Mouse (Mus musculus): ENCODE results near the gene Isl2. TPM values are rescaled to one million over a fixed set of nuclear protein-coding genes. Genes with fewer than 3 reads are reported as not detected.

Isl2 gene
- polyA plus RNA-seq, 1 experiment from 2014 or later, result not detected

DNA sequence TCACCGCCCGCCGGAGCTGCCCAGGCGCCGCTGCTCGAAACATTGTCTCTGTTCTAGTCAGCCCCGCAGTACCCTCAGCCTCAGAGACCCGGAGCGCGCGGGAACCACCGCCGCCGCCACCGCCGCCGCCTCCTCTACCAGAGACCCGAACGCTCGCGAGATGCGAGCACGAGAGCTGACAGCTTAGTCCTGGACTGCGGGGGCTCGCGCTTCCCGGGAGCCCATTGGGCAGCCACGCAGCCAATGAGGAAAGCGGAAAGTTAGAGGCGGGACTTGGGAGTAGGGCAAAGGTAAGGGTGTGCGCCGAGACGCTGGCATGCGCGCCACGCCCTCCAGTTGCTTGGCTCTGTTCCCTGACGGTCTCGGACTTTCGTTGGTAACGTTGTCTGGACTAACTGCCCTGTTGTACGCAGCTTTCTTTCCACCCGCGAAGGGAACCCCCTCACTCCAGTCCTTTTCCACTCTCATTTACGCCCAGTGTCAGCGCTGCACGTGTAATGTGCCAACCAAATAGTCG is 26.4 kb upstream of the Isl2 start, which contains the start of gene Etfa:
Etfa (minus strand) TSS at position 217 of the 517 bp plus-strand sequence.
- peak within 1 kb of the TSS; percentile 92 for H3K9ac ChIP-seq (replicated peaks)
- DNase-seq, result peak; percentile 96
- peak; percentile 96 for ATAC-seq
- H3K4me1 ChIP-seq (ENCODE audit: insufficient read depth), result peaks cover 19% of the 10 kb centered on the region
- no peaks in the 10 kb centered on the region for H3K36me3 ChIP-seq (replicated peaks; ENCODE audit: insufficient read depth, low read length)
- no peaks in the 10 kb centered on the region for H3K27me3 ChIP-seq (ENCODE audit: insufficient read depth, low read length)
- WGBS (ENCODE audit: insufficient replicate concordance), result under 1% methylated on average over 47 of the region's 47 CpGs
- TF ChIP-seq EP300 (IDR thresholded peaks at IDR 0.05; ENCODE audit: low read depth) (peak; percentile 77; the same call in 1 of the 2 replicates), CTCF (IDR thresholded peaks at IDR 0.05; ENCODE audit: low read depth) (no peak)
- H3K4me2 ChIP-seq (ENCODE audit: low read depth, low read length), result peak within 1 kb of the TSS; percentile 82
- H3K27ac ChIP-seq (ENCODE audit: low read depth), result peak within 1 kb of the TSS; percentile 97
- H3K9me3 ChIP-seq (ENCODE audit: low read length), result no peaks in the 10 kb centered on the region
- H3K4me3 ChIP-seq (ENCODE audit: low read depth, low read length), result peak within 1 kb of the TSS; percentile 74

DNA sequence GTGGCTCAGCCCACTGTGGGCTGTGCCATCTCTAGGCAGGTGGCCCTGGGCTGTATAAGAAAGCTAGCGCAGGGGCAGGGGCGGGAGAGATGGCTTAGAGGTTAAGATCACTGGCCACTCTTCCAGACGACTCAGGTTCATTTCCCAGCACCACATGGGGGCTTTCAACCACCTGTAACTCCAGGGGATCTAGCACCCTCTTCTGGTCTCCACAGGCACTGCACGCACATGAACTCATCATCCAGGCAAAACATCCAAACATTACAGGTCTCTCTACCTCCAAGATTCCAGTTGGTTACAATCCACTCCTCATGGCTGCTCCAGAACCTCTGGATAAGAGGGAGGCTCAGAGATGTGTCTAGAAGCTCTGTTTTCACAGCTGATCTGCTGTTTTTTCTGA is 12.8 kb upstream of the Isl2 start:
- 48% methylated on average over 4 of the region's 4 CpGs for WGBS (ENCODE audit: insufficient replicate concordance)
- Histone ChIP-seq H3K27me3 (ENCODE audit: insufficient read depth, low read length) (no peaks in the 10 kb centered on the region), H3K4me2 (ENCODE audit: low read depth, low read length) (no peak overlapping the region), H3K4me1 (ENCODE audit: insufficient read depth) (no peaks in the 10 kb centered on the region), H3K27ac (ENCODE audit: low read depth) (no peak overlapping the region), H3K9me3 (ENCODE audit: low read length) (no peaks in the 10 kb centered on the region), H3K4me3 (ENCODE audit: low read depth, low read length) (no peak overlapping the region), H3K36me3 (replicated peaks; ENCODE audit: insufficient read depth, low read length) (no peaks in the 10 kb centered on the region), H3K9ac (replicated peaks) (no peak overlapping the region)
- peak; percentile 72 for TF ChIP-seq CTCF (IDR thresholded peaks at IDR 0.05; ENCODE audit: low read depth)
- no peak for TF ChIP-seq EP300 (IDR thresholded peaks at IDR 0.05; ENCODE audit: low read depth)
- no peak for ATAC-seq
- DNase-seq, result peak; percentile 34

GRCm38 (mm10) chr9:55535907-55536306 is 2.6 kb upstream of the Isl2 start:
- Histone ChIP-seq H3K36me3 (replicated peaks; ENCODE audit: insufficient read depth, low read length) (no peaks in the 10 kb centered on the region), H3K27ac (ENCODE audit: low read depth) (no peak overlapping the region), H3K9me3 (ENCODE audit: low read length) (no peaks in the 10 kb centered on the region), H3K9ac (replicated peaks) (no peak overlapping the region), H3K4me1 (ENCODE audit: insufficient read depth) (peaks cover 6% of the 10 kb centered on the region), H3K4me2 (ENCODE audit: low read depth, low read length) (no peak overlapping the region), H3K27me3 (ENCODE audit: insufficient read depth, low read length) (peaks cover 43% of the 10 kb centered on the region), H3K4me3 (ENCODE audit: low read depth, low read length) (no peak overlapping the region)
- 28% methylated on average over 3 of the region's 3 CpGs for WGBS (ENCODE audit: insufficient replicate concordance)
- TF ChIP-seq EP300 (IDR thresholded peaks at IDR 0.05; ENCODE audit: low read depth), result no peak
- peak; percentile 82 for TF ChIP-seq CTCF (IDR thresholded peaks at IDR 0.05; ENCODE audit: low read depth)
- DNase-seq (peak; percentile 64), ATAC-seq (no peak)

- Histone ChIP-seq H3K9ac (replicated peaks) (no peak overlapping the region), H3K27me3 (ENCODE audit: insufficient read depth, low read length) (peaks cover 74% of the 10 kb centered on the region), H3K36me3 (replicated peaks; ENCODE audit: insufficient read depth, low read length) (no peaks in the 10 kb centered on the region), H3K9me3 (ENCODE audit: low read length) (no peaks in the 10 kb centered on the region), H3K4me1 (ENCODE audit: insufficient read depth) (peaks cover 19% of the 10 kb centered on the region), H3K4me2 (ENCODE audit: low read depth, low read length) (no peak overlapping the region), H3K4me3 (ENCODE audit: low read depth, low read length) (no peak overlapping the region), H3K27ac (ENCODE audit: low read depth) (no peak overlapping the region)
- ATAC-seq, result no peak
- TF ChIP-seq EP300 (IDR thresholded peaks at IDR 0.05; ENCODE audit: low read depth), result no peak
- no peak for TF ChIP-seq CTCF (IDR thresholded peaks at IDR 0.05; ENCODE audit: low read depth)
- WGBS (ENCODE audit: insufficient replicate concordance), result 24% methylated on average over 1 of the region's 1 CpGs
- DNase-seq, result no peak
Measured at GRCm38 (mm10) chr9:55539006-55539405, 534 bp downstream of the Isl2 start.

GRCm38 (mm10) chr9:55539661-55540390 is 1.4 kb downstream of the Isl2 start:
- no peaks in the 10 kb centered on the region for H3K36me3 ChIP-seq (replicated peaks; ENCODE audit: insufficient read depth, low read length)
- peaks cover 82% of the 10 kb centered on the region for H3K27me3 ChIP-seq (ENCODE audit: insufficient read depth, low read length)
- no peak for DNase-seq
- no peak overlapping the region for H3K27ac ChIP-seq (ENCODE audit: low read depth)
- H3K9me3 ChIP-seq (ENCODE audit: low read length), result no peaks in the 10 kb centered on the region
- H3K4me1 ChIP-seq (ENCODE audit: insufficient read depth), result peaks cover 27% of the 10 kb centered on the region
- H3K4me2 ChIP-seq (ENCODE audit: low read depth, low read length), result no peak overlapping the region
- TF ChIP-seq EP300 (IDR thresholded peaks at IDR 0.05; ENCODE audit: low read depth) (no peak), CTCF (IDR thresholded peaks at IDR 0.05; ENCODE audit: low read depth) (no peak)
- ATAC-seq, result no peak
- H3K4me3 ChIP-seq (ENCODE audit: low read depth, low read length), result no peak overlapping the region
- WGBS (ENCODE audit: insufficient replicate concordance), result 3% methylated on average over 31 of the region's 31 CpGs
- H3K9ac ChIP-seq (replicated peaks), result no peak overlapping the region

DNA sequence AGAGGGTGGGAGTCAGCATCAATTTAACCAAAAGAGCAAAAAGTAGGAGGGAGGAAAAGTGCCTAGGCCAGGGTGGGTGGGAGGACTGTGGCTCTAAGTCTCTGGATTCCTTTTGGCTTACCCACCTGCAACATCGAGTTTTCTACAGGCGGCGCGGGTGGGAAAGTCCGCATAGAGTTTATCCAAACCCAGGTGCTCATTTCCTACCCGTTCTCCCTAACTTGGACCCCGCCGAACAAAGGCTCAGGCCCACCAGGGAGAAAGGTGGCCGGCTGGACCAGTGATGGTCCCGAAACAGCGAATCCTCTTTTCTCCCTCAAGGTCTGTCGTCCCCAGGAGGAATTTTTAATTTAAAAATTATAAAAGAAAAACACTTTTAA is 1.9 kb downstream of the Isl2 start:
- H3K27ac ChIP-seq (ENCODE audit: low read depth), result no peak overlapping the region

More for the DNA sequence above, 1.9 kb downstream of the Isl2 start:
- Histone ChIP-seq H3K9me3 (ENCODE audit: low read length) (no peaks in the 10 kb centered on the region), H3K9ac (replicated peaks) (no peak overlapping the region), H3K4me2 (ENCODE audit: low read depth, low read length) (peak overlapping the region; percentile 70), H3K36me3 (replicated peaks; ENCODE audit: insufficient read depth, low read length) (no peaks in the 10 kb centered on the region), H3K4me3 (ENCODE audit: low read depth, low read length) (peak overlapping the region; percentile 45), H3K27me3 (ENCODE audit: insufficient read depth, low read length) (peaks cover 87% of the 10 kb centered on the region), H3K4me1 (ENCODE audit: insufficient read depth) (peaks cover 30% of the 10 kb centered on the region)
- DNase-seq, result no peak
- no peak for TF ChIP-seq EP300 (IDR thresholded peaks at IDR 0.05; ENCODE audit: low read depth)
- TF ChIP-seq CTCF (IDR thresholded peaks at IDR 0.05; ENCODE audit: low read depth), result no peak
- 3% methylated on average over 12 of the region's 12 CpGs for WGBS (ENCODE audit: insufficient replicate concordance)
- no peak for ATAC-seq
